Mouse (Mus musculus) heart, adult 2 months (tissue): Measurements from ENCODE around the gene Nr2f2.

Experiments used
- CTCF ChIP-seq: fragments of 200-600 bp; IDR thresholded peaks from 2 replicates; pipeline ENCODE4 v1.8.1; 2022; ENCODE audit warnings: antibody characterized with exemption, mild to moderate bottlenecking, moderate library complexity
- EP300 ChIP-seq: fragments of 200-500 bp; IDR thresholded peaks from 2 replicates; pipeline ENCODE4 v1.6.1; 2011; ENCODE audit warnings: low read depth, low read length, control low read depth; ENCODE audit not compliant: insufficient read depth
- POLR2A ChIP-seq: fragments of 200-500 bp; IDR thresholded peaks from 2 replicates; pipeline ENCODE4 v1.6.1; 2011; ENCODE audit warnings: mild to moderate bottlenecking, low read depth, low read length, control low read depth; ENCODE audit not compliant: insufficient read depth

GRCm38 (mm10) chr7:70406527-70406926 is 40.0 kb upstream of the Nr2f2 start:
- TF ChIP-seq CTCF (no peak), POLR2A (no peak), EP300 (no peak)
